Mouse (Mus musculus) heart, postnatal 0 days (tissue): ENCODE results near the gene Pdzph1.

Experiments used
- CTCF ChIP-seq: IDR thresholded peaks from 2 replicates; pipeline ENCODE4 v1.5.1; 2016; ENCODE audit warnings: antibody characterized with exemption, control low read depth, low read depth
- EP300 ChIP-seq: IDR thresholded peaks from 2 replicates; pipeline ENCODE4 v1.6.1; 2016; ENCODE audit warnings: antibody characterized with exemption, low read depth

DNA sequence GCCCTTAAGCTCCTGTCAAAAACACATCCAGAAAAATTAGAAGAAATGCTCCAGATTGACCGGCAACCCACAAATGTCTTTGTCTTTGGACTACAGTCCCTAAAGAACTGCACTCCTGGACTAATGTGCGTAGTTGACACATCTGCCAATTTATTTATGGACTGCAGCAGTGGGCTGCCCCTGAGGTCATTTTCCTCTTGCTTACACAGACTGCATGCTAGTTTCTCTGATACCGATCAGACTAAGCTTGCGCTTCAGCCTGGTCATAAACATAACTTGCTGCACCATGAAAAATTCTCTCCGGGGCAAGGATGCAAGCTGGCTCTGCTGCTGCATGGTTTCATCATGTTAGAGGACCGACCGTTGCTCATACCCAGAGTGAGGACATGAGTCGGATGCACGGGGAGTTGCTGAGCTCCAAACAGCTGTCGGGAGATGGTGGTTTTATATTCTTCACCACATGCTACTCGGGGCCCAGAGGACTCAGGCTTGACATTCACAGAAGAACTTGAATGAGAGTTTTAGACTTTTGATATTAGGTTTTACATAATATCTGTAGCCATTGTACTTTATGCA is 67.2 kb downstream of the Pdzph1 start:
- no peak for TF ChIP-seq CTCF
- no peak for TF ChIP-seq EP300
